Mouse (Mus musculus): Measurements from ENCODE around the gene Ing3. TPM values are rescaled to one million over a fixed set of nuclear protein-coding genes. Genes with fewer than 3 reads are reported as not detected.

Ing3 gene
- total RNA-seq (2021), result 10 to 100 TPM; 18.0 to 25.3 TPM
- long read RNA-seq, partial matches to known transcripts, result 0 of 2 reads
- long read RNA-seq, other reads (novel, unspliced or antisense), result 0 of 2 reads

- peak; percentile 96 to 97 for DNase-seq (ENCODE audit: low spot score in 2 of 2)
Measured at GRCm38 (mm10) chr6:21949226-21949731, at the start of gene Ing3. Gene Ing3, plus strand, starts transcription at chr6:21949571.

GRCm38 (mm10) chr6:21909720-21910119 lies 39.7 kb upstream of the Ing3 start:
- DNase-seq (ENCODE audit: low spot score in 2 of 2), result no peak

GRCm38 (mm10) chr6:21910804-21911203 lies 38.6 kb upstream of the Ing3 start:
- no peak for DNase-seq (ENCODE audit: low spot score in 2 of 2)

- no peak for DNase-seq (ENCODE audit: low spot score in 2 of 2)
Measured at GRCm38 (mm10) chr6:21916591-21916990, 32.8 kb upstream of the Ing3 start.

GRCm38 (mm10) chr6:21924150-21924549 lies 25.2 kb upstream of the Ing3 start:
- no peak for DNase-seq (ENCODE audit: low spot score in 2 of 2)

- DNase-seq (ENCODE audit: low spot score in 2 of 2), result no peak
Measured at GRCm38 (mm10) chr6:21937981-21938635, 11.3 kb upstream of the Ing3 start.

GRCm38 (mm10) chr6:21949771-21950448 lies 539 bp downstream of the Ing3 start:
- DNase-seq (ENCODE audit: low spot score in 2 of 2), result peak; percentile 97 to 98

- DNase-seq (ENCODE audit: low spot score in 2 of 2), result no peak
Measured at GRCm38 (mm10) chr6:21950676-21951075, 1.3 kb downstream of the Ing3 start.

GRCm38 (mm10) chr6:21955468-21955867 lies 6.1 kb downstream of the Ing3 start:
- DNase-seq (ENCODE audit: low spot score in 2 of 2), result no peak

- no peak for DNase-seq (ENCODE audit: low spot score in 2 of 2)
Measured at GRCm38 (mm10) chr6:21958922-21959321, 9.6 kb downstream of the Ing3 start.

GRCm38 (mm10) chr6:21959909-21960308 lies 10.5 kb downstream of the Ing3 start:
- no peak for DNase-seq (ENCODE audit: low spot score in 2 of 2)

- DNase-seq (ENCODE audit: low spot score in 2 of 2), result no peak
Measured at GRCm38 (mm10) chr6:21977532-21977931, 28.2 kb downstream of the Ing3 start.

- no peak for DNase-seq (ENCODE audit: low spot score in 2 of 2)
Measured at GRCm38 (mm10) chr6:21981114-21981513, 31.7 kb downstream of the Ing3 start.

- DNase-seq (ENCODE audit: low spot score in 2 of 2), result peak; percentile 28 to 65
Measured at GRCm38 (mm10) chr6:21984990-21985731, 35.8 kb downstream of the Ing3 start.

- DNase-seq (ENCODE audit: low spot score in 2 of 2), result peak; percentile 22 to 36
Measured at GRCm38 (mm10) chr6:21985732-21986540, 36.6 kb downstream of the Ing3 start, which contains the start of gene Cped1. Gene Cped1, plus strand, starts transcription at chr6:21985916.

- no peak for DNase-seq (ENCODE audit: low spot score in 2 of 2)
Measured at GRCm38 (mm10) chr6:21986660-21987331, 37.4 kb downstream of the Ing3 start.

- no peak for DNase-seq (ENCODE audit: low spot score in 2 of 2)
Measured at GRCm38 (mm10) chr6:21987554-21987953, 38.2 kb downstream of the Ing3 start.

GRCm38 (mm10) chr6:21988296-21988695 lies 38.9 kb downstream of the Ing3 start:
- no peak for DNase-seq (ENCODE audit: low spot score in 2 of 2)

GRCm38 (mm10) chr6:21989081-21989480 lies 39.7 kb downstream of the Ing3 start:
- no peak for DNase-seq (ENCODE audit: low spot score in 2 of 2)
